Mouse (Mus musculus) bone marrow macrophage, adult 2 months (primary cell): ENCODE results near the gene Trappc3. TPM values are rescaled to one million over a fixed set of nuclear protein-coding genes. Genes with fewer than 3 reads are reported as not detected.

Source experiments
- H3K27ac ChIP-seq: 2 replicates; pipeline ENCODE4 v1.5.1; 2012; ENCODE audit warnings: low read depth, low read length; ENCODE audit not compliant: insufficient read depth
- H3K4me1 ChIP-seq: 2 replicates; pipeline ENCODE4 v1.6.1; 2012; ENCODE audit warnings: low read length; ENCODE audit not compliant: control insufficient read depth, insufficient read depth
- H3K4me3 ChIP-seq: 2 replicates; pipeline ENCODE4 v1.5.1; 2012; ENCODE audit warnings: mild to moderate bottlenecking, low read length, moderate library complexity; ENCODE audit not compliant: insufficient read depth
- CTCF ChIP-seq: IDR thresholded peaks from 2 replicates; pipeline ENCODE4 v1.5.1; 2012; ENCODE audit warnings: low read depth, mild to moderate bottlenecking, low read length, moderate library complexity
- POLR2A ChIP-seq: IDR thresholded peaks from 2 replicates; pipeline ENCODE4 v1.6.1; 2012; ENCODE audit warnings: mild to moderate bottlenecking, low read depth, low read length, borderline replicate concordance
- polyA plus RNA-seq: library from polyadenylated mRNA; stranded (reverse); fragments of >200 nt; gene quantifications from 2 replicates; pipeline ENCODE4 v1.2.4, GENCODE M21; 2012; ENCODE audit not compliant: missing spikeins, insufficient read depth, insufficient read length

The Trappc3 gene
- polyA plus RNA-seq, 1 experiment: 79.6 TPM

DNA sequence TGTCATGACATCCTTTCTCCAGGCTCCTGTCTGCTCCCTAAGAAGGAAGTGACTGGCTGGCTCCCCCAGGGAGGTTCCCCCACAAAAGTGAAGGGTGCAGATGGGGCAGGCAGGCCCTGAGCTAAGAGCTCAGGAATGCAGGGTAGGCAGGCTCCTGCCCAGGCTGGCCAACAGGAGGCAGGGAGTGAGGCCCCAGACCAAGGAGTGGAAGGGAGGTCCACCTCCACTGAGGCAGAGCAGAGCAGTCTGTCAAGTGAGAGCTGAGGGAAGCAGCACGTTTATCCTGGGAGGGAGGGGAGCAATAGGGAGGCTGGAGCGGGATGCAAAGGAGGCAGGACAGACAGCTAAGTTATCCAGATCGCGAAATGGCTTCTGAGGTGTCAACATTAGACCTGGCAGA lies 11.5 kb upstream of the Trappc3 start:
- Histone ChIP-seq H3K4me3 (no peak overlapping the region), H3K4me1 (peaks cover 39% of the 10 kb centered on the region), H3K27ac (peak overlapping the region; percentile 12; the same call in 1 of the 2 replicates)
- TF ChIP-seq CTCF (no peak), POLR2A (no peak)

DNA sequence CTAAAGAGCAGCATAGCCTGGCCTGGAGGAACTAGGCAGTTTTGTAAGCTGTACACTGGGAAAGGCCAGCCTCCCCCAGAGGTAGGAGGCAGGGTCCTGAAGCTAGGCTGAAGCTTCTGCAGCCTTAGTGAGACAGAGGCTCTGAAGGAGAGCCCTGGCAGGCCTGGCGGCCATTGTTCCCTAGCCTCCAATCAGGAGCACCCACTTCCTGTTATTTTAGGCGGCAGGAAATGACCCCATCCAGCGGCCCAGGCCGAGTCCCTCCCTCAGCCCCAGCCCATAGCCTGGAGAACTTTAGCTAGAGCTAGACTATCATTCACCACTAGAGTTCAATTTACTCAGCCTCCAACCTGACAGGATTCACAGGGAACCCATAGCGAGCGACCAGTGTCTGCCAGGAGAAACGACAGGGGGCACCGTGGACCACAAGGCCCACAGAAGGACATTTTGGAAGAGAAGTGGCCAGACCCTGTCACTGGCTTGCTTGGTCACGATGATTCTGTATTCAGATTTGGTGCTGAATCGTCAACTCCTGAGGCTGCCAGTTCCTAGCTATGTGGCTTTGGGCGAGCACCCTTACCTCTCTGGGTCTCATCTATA lies 10.4 kb upstream of the Trappc3 start:
- Histone ChIP-seq H3K4me1 (peaks cover 39% of the 10 kb centered on the region), H3K27ac (peak overlapping the region; percentile 68), H3K4me3 (peak overlapping the region; percentile 48)
- no peak for TF ChIP-seq CTCF
- TF ChIP-seq POLR2A: no peak

DNA sequence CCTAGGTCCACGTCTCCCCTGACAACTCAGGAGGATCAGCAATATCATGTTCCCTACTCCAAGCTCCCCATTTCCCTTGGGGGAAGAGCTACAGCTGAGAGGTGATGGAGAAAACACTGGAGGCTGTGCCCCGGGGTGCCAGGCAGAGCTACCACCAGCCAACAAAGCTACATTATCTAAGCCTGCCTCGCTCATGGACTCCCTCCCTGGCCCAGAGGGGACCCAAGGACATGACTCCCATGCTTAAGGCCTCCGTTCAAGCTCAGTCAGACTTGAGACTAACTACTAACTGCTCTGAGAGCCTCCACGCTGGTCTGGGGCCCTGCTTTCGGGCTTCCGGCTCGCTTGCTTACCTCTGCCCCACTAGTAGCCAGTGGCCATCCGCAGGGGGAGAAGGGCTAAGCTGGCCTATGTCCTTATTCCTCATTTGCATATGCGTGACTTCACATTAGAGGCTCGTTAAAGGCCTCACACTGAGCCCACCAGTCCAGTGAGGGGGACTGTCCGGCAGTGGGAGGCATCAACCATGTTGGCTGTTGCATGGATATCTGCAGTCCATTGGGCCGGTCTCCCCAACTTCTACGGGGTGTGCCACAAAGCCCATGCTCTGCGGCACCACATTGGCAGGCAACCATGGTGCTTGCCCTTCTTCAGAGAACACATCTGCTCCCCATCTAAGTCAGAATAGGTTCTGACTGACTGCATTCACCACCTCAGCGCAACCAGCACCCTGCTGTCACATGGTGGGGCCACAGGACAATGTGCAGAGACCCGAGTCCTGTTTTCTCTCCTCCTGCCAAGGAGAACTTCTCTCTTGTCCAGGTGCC lies 9.5 kb upstream of the Trappc3 start:
- peak overlapping the region; percentile 48 for H3K4me3 ChIP-seq
- H3K27ac ChIP-seq: peak overlapping the region; percentile 68
- peaks cover 44% of the 10 kb centered on the region for H3K4me1 ChIP-seq

DNA sequence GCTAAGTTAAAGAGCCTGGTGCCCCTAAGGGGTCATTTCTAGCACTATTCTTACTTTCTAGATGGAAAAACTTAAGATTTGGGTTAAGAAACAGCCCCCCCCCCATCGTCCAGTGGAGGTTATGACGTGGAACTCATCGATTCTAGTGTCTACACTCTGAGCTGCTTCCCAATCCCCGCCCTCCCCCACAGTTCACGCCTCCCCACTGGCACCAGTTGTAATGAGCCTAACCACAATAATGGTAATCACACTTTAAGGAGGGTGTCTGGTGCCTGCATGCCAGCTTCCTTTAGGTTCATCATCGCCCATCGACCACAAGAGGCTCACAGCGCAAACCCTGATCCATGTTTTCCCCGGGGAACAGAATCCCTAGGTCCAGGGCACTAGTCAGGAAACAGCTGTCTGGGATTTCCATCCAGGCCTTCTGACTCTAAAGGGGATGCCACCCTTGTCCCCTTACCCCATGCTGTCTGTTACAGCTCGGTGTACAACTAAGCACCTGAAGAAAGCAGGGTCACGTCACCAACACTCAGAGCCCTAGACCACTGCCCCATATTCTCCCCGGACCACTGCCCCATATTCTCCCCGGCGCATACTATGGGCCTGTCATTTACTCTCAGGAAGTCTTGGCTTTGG lies 8.4 kb upstream of the Trappc3 start:
- Histone ChIP-seq H3K27ac (no peak overlapping the region), H3K4me1 (peaks cover 52% of the 10 kb centered on the region), H3K4me3 (peak overlapping the region; percentile 77)
- TF ChIP-seq CTCF: no peak
- no peak for TF ChIP-seq POLR2A

More for the DNA sequence above, 9.5 kb upstream of the Trappc3 start:
- TF ChIP-seq POLR2A: no peak
- TF ChIP-seq CTCF: no peak

DNA sequence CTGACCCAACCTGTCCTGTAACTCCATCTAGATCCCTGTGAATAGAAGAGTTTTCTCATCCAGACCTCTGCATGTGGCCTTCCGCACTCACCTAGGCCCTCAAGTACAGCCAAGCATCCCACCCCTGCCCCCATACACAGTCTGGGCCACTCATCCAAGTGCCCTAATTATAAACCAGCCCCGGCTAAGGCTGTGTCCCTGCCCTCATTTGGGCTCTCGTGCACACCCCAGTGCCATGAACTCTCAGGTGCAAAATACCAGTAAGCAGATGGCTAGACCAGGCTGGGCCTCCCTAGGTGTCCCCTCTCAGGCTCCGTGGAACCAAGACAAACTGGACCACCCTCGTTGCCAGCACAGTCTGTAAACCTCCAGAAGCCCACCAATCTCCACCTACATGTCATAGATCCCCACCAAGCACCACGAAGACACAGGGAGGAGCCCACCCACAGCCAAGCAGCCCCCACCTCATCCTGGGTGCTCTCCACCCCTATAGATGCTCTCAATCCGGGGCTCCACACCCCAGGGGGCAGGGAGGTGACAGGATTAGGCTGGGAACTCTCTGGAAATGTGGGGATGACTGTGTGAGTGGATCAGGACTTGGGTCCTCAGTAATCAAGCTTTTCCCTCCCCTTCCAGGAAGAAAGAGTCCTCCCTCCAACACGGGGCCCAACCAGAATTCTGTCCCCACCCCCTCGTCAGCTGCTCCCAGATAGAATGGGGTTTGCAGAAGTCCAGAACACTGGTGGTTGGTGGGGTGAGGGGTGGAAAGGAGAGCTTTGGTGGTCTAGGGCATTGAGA lies 7.6 kb upstream of the Trappc3 start:
- Histone ChIP-seq H3K27ac (peak overlapping the region; percentile 95; the same call in 1 of the 2 replicates), H3K4me3 (peak overlapping the region; percentile 77), H3K4me1 (peaks cover 56% of the 10 kb centered on the region)
- TF ChIP-seq POLR2A: no peak
- TF ChIP-seq CTCF: no peak

DNA sequence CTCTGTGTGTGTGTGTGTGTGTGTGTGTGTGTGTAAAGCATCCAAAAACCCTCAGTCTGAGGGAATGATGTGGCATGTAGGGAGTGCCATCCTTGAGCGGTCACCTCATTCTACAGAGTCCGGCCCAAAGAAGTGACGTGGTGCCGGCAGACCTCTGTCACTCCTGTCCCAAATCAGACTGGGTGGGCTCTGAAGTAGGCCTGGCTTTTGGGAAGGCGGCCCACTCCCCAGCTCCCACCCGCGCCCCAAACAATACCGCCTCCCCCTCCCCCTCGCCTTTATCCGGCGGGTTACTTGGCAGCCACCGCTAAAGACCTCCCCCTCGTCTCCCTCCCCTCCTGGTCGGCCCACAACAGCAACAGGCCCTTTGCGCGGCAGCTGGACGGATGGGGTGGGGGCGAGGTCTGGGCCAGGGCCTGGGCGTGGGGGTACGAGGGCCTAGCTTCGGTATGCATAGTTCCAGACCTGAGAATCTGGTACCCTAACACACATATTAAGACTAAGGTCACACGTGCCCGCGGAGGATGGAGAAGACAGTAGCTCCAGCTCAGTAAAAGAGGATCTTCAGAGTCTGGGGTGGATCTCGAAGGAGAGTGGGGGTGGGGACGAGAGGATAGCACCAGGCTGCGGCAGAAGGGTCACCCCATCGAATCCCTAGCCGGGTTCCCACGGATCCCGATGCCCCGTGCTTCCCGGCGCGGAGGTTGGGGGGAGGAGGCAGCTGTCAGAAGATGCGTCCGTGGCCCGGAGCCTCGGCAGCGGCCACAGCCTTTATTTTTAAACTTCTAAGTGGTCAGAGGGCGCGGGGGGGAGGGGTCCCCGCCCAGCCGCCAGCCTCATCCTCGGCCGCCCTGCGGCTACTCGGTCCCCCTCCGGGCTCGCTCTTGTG lies 6.8 kb upstream of the Trappc3 start:
- peak overlapping the region; percentile 95 for H3K27ac ChIP-seq
- no peak for TF ChIP-seq CTCF
- no peak for TF ChIP-seq POLR2A
- H3K4me3 ChIP-seq: peak overlapping the region; percentile 77
- peaks cover 57% of the 10 kb centered on the region for H3K4me1 ChIP-seq

DNA sequence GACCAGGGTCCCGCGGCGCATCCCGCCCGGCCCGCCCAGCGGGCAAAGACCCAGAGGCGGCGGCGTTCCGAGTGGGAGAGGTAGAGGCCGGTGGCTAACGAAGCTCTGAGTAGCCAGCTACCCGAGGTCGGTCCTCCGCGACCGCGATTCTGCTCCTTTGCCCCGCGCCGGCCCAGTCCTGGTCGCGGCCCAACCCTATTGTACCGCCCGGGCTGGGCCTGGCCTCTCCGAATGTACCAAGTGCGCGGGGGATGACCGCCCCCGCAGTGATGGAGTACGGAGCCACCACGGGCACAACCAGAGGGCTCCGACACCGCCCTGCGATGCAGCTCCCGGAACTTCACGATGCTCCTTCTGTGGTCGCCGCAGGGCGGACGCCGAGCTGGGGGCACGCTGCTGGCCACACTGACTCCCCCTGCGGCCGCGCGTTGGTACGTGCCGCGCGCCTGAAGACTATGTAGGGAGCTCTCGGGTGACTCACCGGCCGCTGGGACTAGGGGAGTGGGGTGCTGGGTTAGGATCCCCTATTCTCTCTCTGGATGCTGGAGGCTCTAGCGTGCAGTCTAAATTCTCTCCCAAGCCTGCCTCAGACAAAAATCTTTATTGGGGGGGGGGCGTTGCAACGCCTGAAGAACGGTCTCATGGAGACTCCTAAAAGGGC lies 5.9 kb upstream of the Trappc3 start, which contains the start of gene Map7d1:
TSS of gene Map7d1 (minus strand) at position 213 of the 661 bp plus-strand sequence.
- TF ChIP-seq CTCF (no peak), POLR2A (peak; percentile 92)
- Histone ChIP-seq H3K4me3 (peak within 1 kb of the TSS; percentile 77), H3K27ac (peak within 1 kb of the TSS; percentile 95), H3K4me1 (peaks cover 53% of the 10 kb centered on the region)
